Mouse (Mus musculus): ENCODE results near the gene Kifap3.

DNA sequence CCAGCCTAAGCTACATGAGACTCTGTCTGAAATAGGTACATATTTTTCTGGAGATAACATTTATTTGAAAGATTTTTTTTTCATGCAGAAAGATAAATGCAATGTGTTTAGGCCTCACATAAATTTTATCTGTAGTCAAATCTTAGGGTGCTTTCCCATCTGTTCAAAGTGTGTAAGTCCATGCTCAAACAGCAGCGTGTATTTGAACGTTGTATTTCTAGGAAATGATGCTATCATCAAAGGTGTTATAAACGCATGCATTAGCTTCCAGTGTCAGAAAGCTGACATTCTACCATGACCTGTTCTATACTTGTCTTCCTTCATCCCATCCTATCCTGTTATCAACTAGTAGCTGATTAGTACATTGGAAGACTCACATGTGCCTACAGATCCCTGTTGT lies 124.0 kb downstream of the Kifap3 start:
- TF ChIP-seq CTCF (IDR thresholded peaks at IDR 0.05; ENCODE audit: low read depth, low read length), result no peak
- no peak for TF ChIP-seq POLR2A (IDR thresholded peaks at IDR 0.05; ENCODE audit: borderline replicate concordance, low read depth, low read length)

All from bone marrow macrophage, adult 2 months (primary cell).